Mouse (Mus musculus): Measurements from ENCODE around the gene Has3. TPM values are rescaled to one million over a fixed set of nuclear protein-coding genes. Genes with fewer than 3 reads are reported as not detected.
"Not testable (repeated sequence)": the region's sequence is repeated elsewhere in the genome, so short reads cannot be mapped to it uniquely, and the experiment has no call there.

Gene Has3
- total RNA-seq, 2 experiments from 2014 or later, result 0.37 to 0.57 TPM

- not testable (repeated sequence) for DNase-seq (ENCODE audit: low spot score)
Measured at GRCm38 (mm10) chr8:106884826-106885400, 14.9 kb downstream of the Has3 start.

- DNase-seq (ENCODE audit: low spot score), result peak; percentile 79
Measured at GRCm38 (mm10) chr8:106887336-106888189, 17.5 kb downstream of the Has3 start.

GRCm38 (mm10) chr8:106888803-106889202 is 18.8 kb downstream of the Has3 start:
- no peak for DNase-seq (ENCODE audit: low spot score)

- no peak for DNase-seq (ENCODE audit: low spot score)
Measured at GRCm38 (mm10) chr8:106892210-106892805, 22.3 kb downstream of the Has3 start.

- no peak for DNase-seq (ENCODE audit: low spot score)
Measured at GRCm38 (mm10) chr8:106892806-106893451, 22.9 kb downstream of the Has3 start.

GRCm38 (mm10) chr8:106893481-106894156 is 23.6 kb downstream of the Has3 start, which contains the start of gene Utp4:
Utp4 (plus strand) TSS chr8:106893636.
- DNase-seq (ENCODE audit: low spot score), result peak; percentile 81

GRCm38 (mm10) chr8:106899473-106899872 is 29.4 kb downstream of the Has3 start:
- DNase-seq (ENCODE audit: low spot score), result no peak

- peak; percentile 70 for DNase-seq (ENCODE audit: low spot score)
Measured at GRCm38 (mm10) chr8:106905727-106906480, 35.9 kb downstream of the Has3 start.

GRCm38 (mm10) chr8:106906635-106907034 is 36.6 kb downstream of the Has3 start:
- no peak for DNase-seq (ENCODE audit: low spot score)

- DNase-seq (ENCODE audit: low spot score), result no peak
Measured at GRCm38 (mm10) chr8:106907450-106907849, 37.4 kb downstream of the Has3 start.

GRCm38 (mm10) chr8:106908291-106908690 is 38.2 kb downstream of the Has3 start:
- DNase-seq (ENCODE audit: low spot score), result no peak

GRCm38 (mm10) chr8:106913631-106914030 is 43.6 kb downstream of the Has3 start:
- no peak for DNase-seq (ENCODE audit: low spot score)

- no peak for DNase-seq (ENCODE audit: low spot score)
Measured at GRCm38 (mm10) chr8:106919721-106920394, 49.8 kb downstream of the Has3 start.

- no peak for DNase-seq (ENCODE audit: low spot score)
Measured at GRCm38 (mm10) chr8:106920395-106920741, 50.3 kb downstream of the Has3 start.

GRCm38 (mm10) chr8:106924057-106924456 is 54.0 kb downstream of the Has3 start:
- DNase-seq (ENCODE audit: low spot score), result no peak

GRCm38 (mm10) chr8:106924904-106925349 is 54.9 kb downstream of the Has3 start:
- no peak for DNase-seq (ENCODE audit: low spot score)

- no peak for DNase-seq (ENCODE audit: low spot score)
Measured at GRCm38 (mm10) chr8:106925446-106925845, 55.4 kb downstream of the Has3 start.

GRCm38 (mm10) chr8:106927247-106927646 is 57.2 kb downstream of the Has3 start:
- DNase-seq (ENCODE audit: low spot score), result no peak

- not testable (repeated sequence) for DNase-seq (ENCODE audit: low spot score)
Measured at GRCm38 (mm10) chr8:106928182-106928581, 58.1 kb downstream of the Has3 start.
